Mouse (Mus musculus) megakaryocyte, adult 5-6 weeks (primary cell): ENCODE results near the gene Urah. TPM values are rescaled to one million over a fixed set of nuclear protein-coding genes. Genes with fewer than 3 reads are reported as not detected.

ENCODE experiments used
- ATAC-seq: 2 replicates; pipeline ENCODE4 v1.8.0; 2016; ENCODE audit warnings: mild to moderate bottlenecking, inconsistent platforms; ENCODE audit not compliant: poor library complexity, severe bottlenecking
- total RNA-seq, 2 experiments: library from RNA; stranded (forward) in 1 of 2; stranded (reverse) in 1 of 2; fragments of 153-499, 151-499 nt in 1 of 2; fragments of 221-1000, 200-1000 nt in 1 of 2; gene quantifications; 2 replicates each; pipeline versions ENCODE4 v1.2.3 to v1.2.4; 2015 to 2017

Gene Urah
- total RNA-seq, 2 experiments from 2014 or later = not detected

- ATAC-seq = no peak
Measured at GRCm38 (mm10) chr7:140839556-140839955, 4.7 kb downstream of the Urah start.

GRCm38 (mm10) chr7:140840750-140841735 lies 6.2 kb downstream of the Urah start:
- no peak for ATAC-seq

GRCm38 (mm10) chr7:140843806-140844205 lies 9.0 kb downstream of the Urah start:
- ATAC-seq = no peak

GRCm38 (mm10) chr7:140844905-140845665 lies 10.3 kb downstream of the Urah start, which contains the start of gene Scgb1c1:
Gene Scgb1c1, plus strand, starts transcription at chr7:140845547.
- peak; percentile 99 for ATAC-seq

- ATAC-seq = no peak
Measured at GRCm38 (mm10) chr7:140845683-140846082, 10.9 kb downstream of the Urah start.

GRCm38 (mm10) chr7:140846676-140847075 lies 11.9 kb downstream of the Urah start:
- no peak for ATAC-seq

- no peak for ATAC-seq
Measured at GRCm38 (mm10) chr7:140847755-140848580, 13.2 kb downstream of the Urah start, which contains the start of gene Odf3. Gene Odf3, plus strand, starts transcription at chr7:140847805.

GRCm38 (mm10) chr7:140848591-140848990 lies 13.8 kb downstream of the Urah start:
- ATAC-seq = no peak

- ATAC-seq = no peak
Measured at GRCm38 (mm10) chr7:140851916-140852315, 17.1 kb downstream of the Urah start.

GRCm38 (mm10) chr7:140853386-140853785 lies 18.6 kb downstream of the Urah start:
- ATAC-seq = no peak

- no peak for ATAC-seq
Measured at GRCm38 (mm10) chr7:140854483-140854882, 19.7 kb downstream of the Urah start.

- no peak for ATAC-seq
Measured at GRCm38 (mm10) chr7:140855181-140855580, 20.4 kb downstream of the Urah start.

- ATAC-seq = peak; percentile 62
Measured at GRCm38 (mm10) chr7:140855860-140856784, 21.3 kb downstream of the Urah start, which contains the start of gene Gm45785. Gene Gm45785, minus strand, starts transcription at chr7:140856331.

- ATAC-seq = peak; percentile 77
Measured at GRCm38 (mm10) chr7:140856785-140857549, 22.1 kb downstream of the Urah start, which contains the start of gene Ric8a. Gene Ric8a, plus strand, starts transcription at chr7:140856957.

- ATAC-seq = no peak; the same call in 1 of the 2 replicates
Measured at GRCm38 (mm10) chr7:140857550-140858505, 23.0 kb downstream of the Urah start, which contains the start of gene Bet1l. Gene Bet1l, minus strand, starts transcription at chr7:140857577.

- no peak for ATAC-seq
Measured at GRCm38 (mm10) chr7:140858746-140859145, 23.9 kb downstream of the Urah start.

GRCm38 (mm10) chr7:140859997-140860396 lies 25.2 kb downstream of the Urah start:
- no peak for ATAC-seq
